Mouse (Mus musculus) 3134 (cell line): ENCODE results near the gene Bcl2a1d.
"Not testable (repeated sequence)": the region's sequence is repeated elsewhere in the genome, so short reads cannot be mapped to it uniquely, and the experiment has no call there.

ENCODE experiments used
- DNase-seq: peaks from one replicate; pipeline ENCODE4 v3.0.0-alpha.2; 2011; ENCODE audit warnings: low spot score; ENCODE audit not compliant: insufficient read length; ENCODE audit errors: extremely low read depth

Gene Bcl2a1d

DNA sequence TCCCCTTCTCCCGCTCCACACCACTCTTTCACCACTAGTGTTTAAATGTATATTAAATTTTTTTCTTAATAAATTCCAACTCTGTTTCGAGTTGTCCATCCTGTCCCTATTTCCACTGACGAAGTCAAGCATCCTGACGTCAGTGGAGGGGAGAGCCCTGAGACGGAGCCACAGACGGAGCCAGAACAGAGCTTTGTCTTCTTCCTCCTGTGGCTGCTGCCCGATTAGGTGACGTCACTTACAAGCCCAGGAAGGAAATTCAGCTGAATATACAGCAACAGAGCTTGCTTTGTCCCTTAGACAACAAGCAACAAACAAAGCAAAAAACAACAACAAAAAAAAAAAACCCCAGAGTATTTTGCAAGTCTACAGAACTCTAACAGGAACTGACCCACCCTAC lies 26.6 kb downstream of the Bcl2a1d start:
- not testable (repeated sequence) for DNase-seq

- not testable (repeated sequence) for DNase-seq
Measured at GRCm38 (mm10) chr9:88698746-88699145, 33.0 kb downstream of the Bcl2a1d start.

DNA sequence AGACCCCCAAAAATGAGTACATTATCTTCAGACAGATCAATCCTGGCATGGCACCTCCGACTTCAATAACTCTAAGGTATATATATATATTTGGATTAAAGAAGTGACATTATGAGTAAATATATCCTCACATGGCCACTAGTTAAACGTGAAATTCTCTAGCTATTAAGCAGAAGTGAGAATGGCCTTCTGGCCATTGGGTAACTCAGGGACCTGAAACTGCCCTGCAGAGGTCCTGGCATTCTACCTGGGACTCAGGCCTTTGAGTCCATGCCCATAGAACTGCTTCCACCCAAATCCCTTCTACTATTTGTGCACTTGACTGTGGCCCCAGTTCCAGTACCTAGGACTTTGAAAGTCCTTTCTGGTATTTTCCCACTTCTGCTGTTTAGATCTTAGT lies 40.4 kb downstream of the Bcl2a1d start:
- not testable (repeated sequence) for DNase-seq

DNA sequence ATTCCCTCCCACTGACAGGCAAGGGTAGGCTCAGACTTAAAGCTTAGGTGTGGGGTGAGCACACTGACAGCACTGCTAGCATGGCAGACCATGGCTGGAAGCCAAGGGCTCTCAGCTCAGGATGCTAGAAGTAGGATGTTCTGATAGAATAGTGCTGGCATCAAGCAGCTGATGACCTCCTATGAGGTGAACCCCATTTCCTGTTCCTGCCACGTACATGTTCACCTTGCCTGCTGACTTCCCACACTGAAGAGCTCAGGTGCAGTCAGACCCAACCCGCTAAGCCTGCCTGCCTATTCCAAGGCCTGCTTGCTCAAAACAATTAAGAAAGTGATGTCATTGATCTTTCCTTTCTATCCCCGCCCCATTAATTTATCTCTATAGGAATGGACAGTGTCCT lies 42.3 kb downstream of the Bcl2a1d start:
- not testable (repeated sequence) for DNase-seq

GRCm38 (mm10) chr9:88686719-88687118 lies 45.0 kb downstream of the Bcl2a1d start:
- DNase-seq = not testable (repeated sequence)
